Mouse (Mus musculus) hematopoietic multipotent progenitor cell, adult 10-12 weeks (in vitro differentiated cells): Measurements from ENCODE around the gene Timm10. TPM values are rescaled to one million over a fixed set of nuclear protein-coding genes. Genes with fewer than 3 reads are reported as not detected.

Experiments
- polyA plus RNA-seq: library from polyadenylated mRNA; stranded (reverse); fragments of >175 nt; gene quantifications from 2 replicates; pipeline ENCODE4 v1.2.3, GENCODE M21; 2012; ENCODE audit warnings: low replicate concordance

Gene Timm10
- 0.77 and 11.3 TPM in 2 replicates for polyA plus RNA-seq

GRCm38 (mm10) chr2:84826488-84827282, at the start of gene Timm10:
TSS of gene Timm10 (plus strand) at chr2:84826997.

GRCm38 (mm10) chr2:84798493-84798921, 28.3 kb upstream of the Timm10 start, which contains the start of gene Ube2l6:
TSS of gene Ube2l6 (plus strand) at chr2:84798828.

GRCm38 (mm10) chr2:84822552-84822951, 4.2 kb upstream of the Timm10 start, which contains the start of gene Smtnl1:
TSS of gene Smtnl1 (minus strand) at chr2:84822652.

GRCm38 (mm10) chr2:84838593-84838949, 11.8 kb downstream of the Timm10 start, which contains the start of gene Slc43a1:
TSS of gene Slc43a1 (plus strand) at chr2:84838850.

Other genes with a start within 250 kb of the Timm10 start
- 0.88 and 3.6 TPM in 2 replicates for gene Ctnnd1, start 176.2 kb upstream of the Timm10 start, polyA plus RNA-seq
- gene Btbd18, start 167.9 kb upstream of the Timm10 start, polyA plus RNA-seq: not detected in 2 replicates
- gene Selenoh, start 156.2 kb upstream of the Timm10 start, polyA plus RNA-seq: 112 and 119 TPM in 2 replicates
- gene Gm28635, start 149.0 kb upstream of the Timm10 start, polyA plus RNA-seq: not detected in 2 replicates
- gene Med19, start 148.6 kb upstream of the Timm10 start, polyA plus RNA-seq: 13.6 and 25.1 TPM in 2 replicates
- gene Tmx2, start 147.9 kb upstream of the Timm10 start, polyA plus RNA-seq: 3.1 and 4.7 TPM in 2 replicates
- gene Zdhhc5, start 111.8 kb upstream of the Timm10 start, polyA plus RNA-seq: 19.6 and 35.5 TPM in 2 replicates
- 1.3 and 1.7 TPM in 2 replicates for gene Clp1, start 99.6 kb upstream of the Timm10 start, polyA plus RNA-seq
- gene Ypel4, start 92.9 kb upstream of the Timm10 start, polyA plus RNA-seq: 3.1 and 104 TPM in 2 replicates
- 0.42 TPM in 1 of 2 replicates, not detected in the other for gene Gm19426, start 83.3 kb upstream of the Timm10 start, polyA plus RNA-seq
- 0.15 and 0.89 TPM in 2 replicates for gene Serping1, start 51.6 kb upstream of the Timm10 start, polyA plus RNA-seq
- gene Ube2l6, start 28.2 kb upstream of the Timm10 start, polyA plus RNA-seq: 3.8 and 40.4 TPM in 2 replicates
- not detected in 2 replicates for gene Smtnl1, start 4.3 kb upstream of the Timm10 start, polyA plus RNA-seq
- 0.89 and 21.1 TPM in 2 replicates for gene Slc43a1, start 11.9 kb downstream of the Timm10 start, polyA plus RNA-seq
- 0.39 and 1.8 TPM in 2 replicates for gene Rtn4rl2, start 59.7 kb downstream of the Timm10 start, polyA plus RNA-seq
- 2.8 and 7.7 TPM in 2 replicates for gene Slc43a3, start 109.6 kb downstream of the Timm10 start, polyA plus RNA-seq
- 1.1 and 1.2 TPM in 2 replicates for gene Prg2, start 153.5 kb downstream of the Timm10 start, polyA plus RNA-seq
- 0.98 and 1.2 TPM in 2 replicates for gene Prg3, start 161.2 kb downstream of the Timm10 start, polyA plus RNA-seq
- gene Ssrp1, start 210.2 kb downstream of the Timm10 start, polyA plus RNA-seq: 36.7 and 66.3 TPM in 2 replicates
- 0.08 TPM in 1 of 2 replicates, not detected in the other for gene P2rx3, start 210.5 kb downstream of the Timm10 start, polyA plus RNA-seq
- 34.0 and 38.7 TPM in 2 replicates for gene Tnks1bp1, start 221.0 kb downstream of the Timm10 start, polyA plus RNA-seq